Mouse (Mus musculus): ENCODE measurements around the gene Pde4dip. TPM values are rescaled to one million over a fixed set of nuclear protein-coding genes. Genes with fewer than 3 reads are reported as not detected.

Pde4dip gene
- polyA plus RNA-seq, 1 experiment from 2014 or later = 27.5 TPM

DNA sequence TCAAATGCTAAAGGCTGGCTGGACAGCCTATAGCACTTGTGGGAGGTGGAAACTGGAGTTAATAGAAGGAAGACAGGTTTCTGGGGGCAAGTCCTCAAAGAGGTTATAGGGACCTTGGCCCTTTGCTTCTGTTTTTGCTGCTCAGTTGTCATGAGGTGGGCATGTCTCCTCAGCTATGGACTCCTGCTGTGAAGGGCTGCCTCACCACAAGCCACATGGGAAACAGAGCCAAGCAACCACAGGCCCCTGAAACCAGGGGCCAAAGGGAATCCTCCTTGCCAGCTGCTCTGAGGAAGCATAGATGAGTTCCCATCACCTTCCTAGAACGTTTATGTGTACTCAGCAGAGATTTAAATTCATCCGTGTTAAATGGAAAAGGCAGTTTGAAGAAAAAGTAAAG lies 45.9 kb downstream of the Pde4dip start:
- Histone ChIP-seq H3K27ac (ENCODE audit: low read depth, low read length) (no peak overlapping the region), H3K4me2 (replicated peaks; ENCODE audit: low read depth, low read length) (no peak overlapping the region), H3K27me3 (ENCODE audit: control insufficient read depth, insufficient read depth, low read length) (no peaks in the 10 kb centered on the region), H3K9me3 (ENCODE audit: control insufficient read depth, low read length) (no peaks in the 10 kb centered on the region), H3K4me3 (ENCODE audit: low read depth, low read length) (no peak overlapping the region), H3K36me3 (ENCODE audit: control insufficient read depth, insufficient read depth, low read length) (no peaks in the 10 kb centered on the region), H3K4me1 (replicated peaks; ENCODE audit: control insufficient read depth, insufficient read depth, low read length) (no peaks in the 10 kb centered on the region), H3K9ac (ENCODE audit: low read depth, low read length) (no peak overlapping the region)
- WGBS = 65% methylated on average over 2 of the region's 2 CpGs
- no peak for ATAC-seq (ENCODE audit: low FRiP score)
- no peak for DNase-seq (ENCODE audit: low spot score)

DNA sequence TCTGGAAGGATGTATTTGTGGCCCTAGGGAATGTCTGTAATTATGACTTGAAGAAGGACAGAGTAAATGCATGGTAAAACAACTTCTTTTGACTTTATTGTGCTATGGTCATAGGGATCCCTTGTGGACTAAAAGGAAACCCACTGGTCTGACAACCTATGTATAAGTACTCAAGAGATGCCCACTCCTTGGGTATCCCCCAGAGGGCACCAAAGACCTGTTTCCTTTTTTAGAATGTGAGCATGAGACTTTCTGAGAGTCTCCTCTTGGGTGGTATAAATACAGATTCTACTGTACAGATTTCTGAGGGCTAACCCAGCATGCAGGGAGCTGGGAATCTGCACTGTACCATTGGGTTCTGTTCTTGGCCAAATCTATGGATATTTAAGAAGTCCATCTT lies 48.1 kb downstream of the Pde4dip start:
- Histone ChIP-seq H3K4me1 (replicated peaks; ENCODE audit: control insufficient read depth, insufficient read depth, low read length) (no peaks in the 10 kb centered on the region), H3K27ac (ENCODE audit: low read depth, low read length) (no peak overlapping the region), H3K9ac (ENCODE audit: low read depth, low read length) (no peak overlapping the region), H3K4me2 (replicated peaks; ENCODE audit: low read depth, low read length) (no peak overlapping the region), H3K36me3 (ENCODE audit: control insufficient read depth, insufficient read depth, low read length) (no peaks in the 10 kb centered on the region), H3K4me3 (ENCODE audit: low read depth, low read length) (no peak overlapping the region), H3K9me3 (ENCODE audit: control insufficient read depth, low read length) (no peaks in the 10 kb centered on the region), H3K27me3 (ENCODE audit: control insufficient read depth, insufficient read depth, low read length) (no peaks in the 10 kb centered on the region)
- DNase-seq (ENCODE audit: low spot score) (no peak), ATAC-seq (ENCODE audit: low FRiP score) (no peak)

DNA sequence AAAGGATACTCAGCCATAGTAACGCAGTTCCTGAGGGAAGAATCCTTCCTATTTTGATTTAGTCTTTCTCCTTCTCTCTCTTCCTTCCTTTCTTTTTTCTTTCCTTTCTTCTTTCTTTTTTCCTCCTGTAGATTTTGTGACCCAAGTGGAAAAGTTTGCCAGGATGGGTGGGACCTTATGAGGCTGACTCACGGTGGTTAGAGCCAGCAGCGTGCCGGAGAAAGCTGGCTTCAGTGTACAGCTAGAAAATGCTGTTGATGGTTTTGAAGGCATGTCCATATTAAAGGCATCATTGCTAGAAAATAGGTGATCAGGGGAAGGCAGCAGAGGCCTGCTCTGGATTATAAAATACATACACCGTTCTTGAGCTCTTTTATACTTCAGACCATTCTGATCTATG lies 52.6 kb downstream of the Pde4dip start:
- Histone ChIP-seq H3K4me1 (replicated peaks; ENCODE audit: control insufficient read depth, insufficient read depth, low read length) (no peaks in the 10 kb centered on the region), H3K4me3 (ENCODE audit: low read depth, low read length) (no peak overlapping the region), H3K9me3 (ENCODE audit: control insufficient read depth, low read length) (no peaks in the 10 kb centered on the region), H3K36me3 (ENCODE audit: control insufficient read depth, insufficient read depth, low read length) (no peaks in the 10 kb centered on the region), H3K27ac (ENCODE audit: low read depth, low read length) (no peak overlapping the region), H3K27me3 (ENCODE audit: control insufficient read depth, insufficient read depth, low read length) (no peaks in the 10 kb centered on the region), H3K4me2 (replicated peaks; ENCODE audit: low read depth, low read length) (no peak overlapping the region), H3K9ac (ENCODE audit: low read depth, low read length) (no peak overlapping the region)
- whole genome bisulfite sequencing = 88% methylated on average over 5 of the region's 5 CpGs
- no peak for ATAC-seq (ENCODE audit: low FRiP score)
- DNase-seq (ENCODE audit: low spot score) = no peak

DNA sequence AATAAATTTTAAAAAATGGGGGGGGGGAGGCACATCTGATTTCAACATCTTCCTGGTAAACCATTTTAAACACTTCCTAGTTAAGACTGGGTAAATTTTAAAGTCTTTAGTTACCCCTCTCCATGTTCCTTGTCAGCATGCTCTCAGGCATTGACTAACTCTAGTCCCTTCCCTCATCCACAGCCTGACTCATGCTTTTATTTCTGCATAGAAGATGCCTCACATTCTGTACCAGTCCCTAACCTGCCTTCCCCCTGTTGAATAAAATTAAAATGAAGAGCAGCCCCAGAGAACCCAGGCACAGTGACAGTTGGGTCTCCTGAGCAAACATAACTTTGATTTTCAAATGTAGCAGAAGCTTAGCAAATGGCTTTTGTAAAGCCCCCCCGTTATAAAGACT lies 53.9 kb downstream of the Pde4dip start:
- H3K4me1 ChIP-seq (replicated peaks; ENCODE audit: control insufficient read depth, insufficient read depth, low read length) = no peaks in the 10 kb centered on the region
- no peak overlapping the region for H3K9ac ChIP-seq (ENCODE audit: low read depth, low read length)
- H3K9me3 ChIP-seq (ENCODE audit: control insufficient read depth, low read length) = no peaks in the 10 kb centered on the region
- H3K27ac ChIP-seq (ENCODE audit: low read depth, low read length) = no peak overlapping the region
- ATAC-seq (ENCODE audit: low FRiP score) = no peak
- no peaks in the 10 kb centered on the region for H3K36me3 ChIP-seq (ENCODE audit: control insufficient read depth, insufficient read depth, low read length)
- DNase-seq (ENCODE audit: low spot score) = no peak
- H3K27me3 ChIP-seq (ENCODE audit: control insufficient read depth, insufficient read depth, low read length) = no peaks in the 10 kb centered on the region
- no peak overlapping the region for H3K4me2 ChIP-seq (replicated peaks; ENCODE audit: low read depth, low read length)
- no peak overlapping the region for H3K4me3 ChIP-seq (ENCODE audit: low read depth, low read length)
- WGBS = 60% methylated on average over 1 of the region's 1 CpGs

DNA sequence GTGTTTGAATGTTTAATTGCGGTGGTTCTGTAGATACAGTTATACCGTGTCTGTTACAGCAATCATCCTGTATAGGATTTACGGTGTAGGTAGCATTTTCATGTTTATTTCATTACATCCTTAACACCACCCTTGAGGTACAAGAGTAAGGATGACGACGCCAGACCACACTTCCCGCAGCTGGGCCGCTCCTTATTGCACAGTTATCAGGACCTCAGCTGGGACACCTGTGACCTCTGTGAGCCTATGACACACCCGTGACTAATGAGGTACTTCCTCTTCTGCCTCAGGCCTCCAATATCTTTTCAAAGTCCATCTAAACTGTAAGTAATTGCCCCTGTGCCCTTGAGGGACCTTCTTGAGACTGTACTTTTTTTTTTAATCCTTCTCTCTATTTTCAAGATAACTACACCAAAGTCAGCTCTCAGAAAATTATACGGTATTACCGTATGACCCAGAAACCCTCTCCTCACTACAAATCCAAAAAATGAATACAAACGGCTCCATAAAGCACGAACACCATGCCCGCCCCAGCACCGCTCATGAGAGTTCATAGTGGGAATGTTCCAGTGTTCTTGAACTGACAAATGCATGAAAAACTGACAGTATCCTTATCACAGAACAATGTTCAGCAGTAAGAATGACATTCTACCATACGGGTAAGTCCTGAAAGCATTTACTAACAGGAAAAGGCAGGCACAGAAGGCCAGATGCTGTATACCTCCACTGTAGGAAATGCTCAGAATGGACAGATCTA lies 56.8 kb downstream of the Pde4dip start:
- Histone ChIP-seq H3K4me3 (ENCODE audit: low read depth, low read length) (no peak overlapping the region), H3K4me1 (replicated peaks; ENCODE audit: control insufficient read depth, insufficient read depth, low read length) (no peaks in the 10 kb centered on the region), H3K27me3 (ENCODE audit: control insufficient read depth, insufficient read depth, low read length) (no peaks in the 10 kb centered on the region), H3K27ac (ENCODE audit: low read depth, low read length) (no peak overlapping the region), H3K4me2 (replicated peaks; ENCODE audit: low read depth, low read length) (no peak overlapping the region), H3K9me3 (ENCODE audit: control insufficient read depth, low read length) (no peaks in the 10 kb centered on the region), H3K36me3 (ENCODE audit: control insufficient read depth, insufficient read depth, low read length) (no peaks in the 10 kb centered on the region), H3K9ac (ENCODE audit: low read depth, low read length) (no peak overlapping the region)
- ATAC-seq (ENCODE audit: low FRiP score) (no peak), DNase-seq (ENCODE audit: low spot score) (no peak)
- 77% methylated on average over 15 of the region's 15 CpGs for WGBS

DNA sequence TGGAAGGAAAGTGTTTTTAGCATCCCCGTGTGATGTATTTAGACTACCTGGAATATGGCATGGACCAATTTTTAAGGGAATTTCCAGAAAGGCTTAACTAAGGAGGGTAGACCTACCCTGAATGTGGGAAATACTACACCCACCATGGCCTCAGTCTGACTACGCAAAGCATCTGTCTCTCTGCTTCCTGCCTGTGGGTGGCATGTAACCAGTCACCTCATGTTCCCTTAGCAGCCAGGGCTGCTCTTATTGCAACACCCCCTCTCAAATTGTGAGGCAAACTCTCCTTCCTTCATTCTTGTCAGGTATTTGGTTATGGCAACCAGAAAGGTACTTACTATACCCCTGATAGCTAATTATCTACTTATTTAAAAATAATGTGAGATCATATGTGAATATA lies 57.9 kb downstream of the Pde4dip start:
- 64% methylated on average over 2 of the region's 2 CpGs for WGBS
- H3K4me2 ChIP-seq (replicated peaks; ENCODE audit: low read depth, low read length) = no peak overlapping the region
- no peak overlapping the region for H3K9ac ChIP-seq (ENCODE audit: low read depth, low read length)
- no peaks in the 10 kb centered on the region for H3K9me3 ChIP-seq (ENCODE audit: control insufficient read depth, low read length)
- ATAC-seq (ENCODE audit: low FRiP score) = no peak
- H3K36me3 ChIP-seq (ENCODE audit: control insufficient read depth, insufficient read depth, low read length) = no peaks in the 10 kb centered on the region
- no peak for DNase-seq (ENCODE audit: low spot score)
- no peak overlapping the region for H3K27ac ChIP-seq (ENCODE audit: low read depth, low read length)
- no peaks in the 10 kb centered on the region for H3K4me1 ChIP-seq (replicated peaks; ENCODE audit: control insufficient read depth, insufficient read depth, low read length)
- no peaks in the 10 kb centered on the region for H3K27me3 ChIP-seq (ENCODE audit: control insufficient read depth, insufficient read depth, low read length)
- no peak overlapping the region for H3K4me3 ChIP-seq (ENCODE audit: low read depth, low read length)

DNA sequence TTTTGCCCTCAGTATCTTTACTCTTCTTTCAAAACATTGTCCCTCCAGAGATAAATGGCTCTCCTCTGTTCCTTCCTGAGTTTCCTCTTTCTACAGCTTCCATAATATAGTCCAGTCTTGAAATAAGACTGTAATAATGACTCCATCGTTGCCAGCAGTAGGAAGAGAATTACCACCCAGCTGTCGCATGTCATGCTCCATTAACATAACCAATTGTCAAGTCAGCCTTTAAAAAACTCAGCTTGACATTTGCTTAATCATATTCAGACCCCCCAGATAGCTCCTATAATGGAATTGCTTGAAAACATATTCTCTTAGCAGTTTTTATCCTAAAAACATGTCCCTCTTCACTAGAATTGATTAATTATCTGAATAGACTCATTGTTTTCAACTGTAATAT lies 58.4 kb downstream of the Pde4dip start:
- DNase-seq (ENCODE audit: low spot score) (no peak), ATAC-seq (ENCODE audit: low FRiP score) (peak; percentile 43; the same call in 1 of the 2 replicates)
- Histone ChIP-seq H3K27me3 (ENCODE audit: control insufficient read depth, insufficient read depth, low read length) (no peaks in the 10 kb centered on the region; the same call in 1 of the 2 replicates), H3K9ac (ENCODE audit: low read depth, low read length) (no peak overlapping the region), H3K4me3 (ENCODE audit: low read depth, low read length) (no peak overlapping the region), H3K9me3 (ENCODE audit: control insufficient read depth, low read length) (no peaks in the 10 kb centered on the region), H3K4me1 (replicated peaks; ENCODE audit: control insufficient read depth, insufficient read depth, low read length) (no peaks in the 10 kb centered on the region), H3K4me2 (replicated peaks; ENCODE audit: low read depth, low read length) (no peak overlapping the region), H3K36me3 (ENCODE audit: control insufficient read depth, insufficient read depth, low read length) (no peaks in the 10 kb centered on the region), H3K27ac (ENCODE audit: low read depth, low read length) (no peak overlapping the region)
- WGBS = 28% methylated on average over 2 of the region's 2 CpGs

DNA sequence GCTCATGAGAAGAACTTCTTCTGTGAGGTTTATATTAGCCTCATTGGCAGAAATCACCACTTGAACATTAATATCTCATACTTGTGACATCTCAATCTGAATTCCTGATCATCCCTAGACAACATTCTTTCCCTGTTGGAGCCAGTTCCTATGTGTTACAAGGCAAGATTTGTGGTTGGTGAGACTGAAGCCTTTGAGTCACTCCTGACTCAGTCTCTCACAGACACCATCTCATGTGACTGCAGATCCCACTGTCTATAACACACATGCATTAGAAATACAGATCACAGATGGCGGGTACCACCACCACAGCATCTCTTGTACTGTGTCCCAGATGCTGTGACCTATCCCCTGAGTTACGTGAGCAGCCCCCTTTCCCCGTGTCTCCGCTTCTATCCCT lies 60.2 kb downstream of the Pde4dip start:
- H3K27me3 ChIP-seq (ENCODE audit: control insufficient read depth, insufficient read depth, low read length) = peaks cover 3% of the 10 kb centered on the region; the same call in 1 of the 2 replicates
- no peak overlapping the region for H3K27ac ChIP-seq (ENCODE audit: low read depth, low read length)
- WGBS = 89% methylated on average over 4 of the region's 4 CpGs
- no peak overlapping the region for H3K4me3 ChIP-seq (ENCODE audit: low read depth, low read length)
- no peak for DNase-seq (ENCODE audit: low spot score)
- no peak overlapping the region for H3K9ac ChIP-seq (ENCODE audit: low read depth, low read length)
- no peak for ATAC-seq (ENCODE audit: low FRiP score)
- H3K4me2 ChIP-seq (replicated peaks; ENCODE audit: low read depth, low read length) = no peak overlapping the region
- H3K9me3 ChIP-seq (ENCODE audit: control insufficient read depth, low read length) = no peaks in the 10 kb centered on the region
- no peaks in the 10 kb centered on the region for H3K36me3 ChIP-seq (ENCODE audit: control insufficient read depth, insufficient read depth, low read length)
- 0 out of 2 replicates have a peak, but pooled peaks cover 6% of the 10 kb centered on the region for H3K4me1 ChIP-seq (replicated peaks; ENCODE audit: control insufficient read depth, insufficient read depth, low read length)

DNA sequence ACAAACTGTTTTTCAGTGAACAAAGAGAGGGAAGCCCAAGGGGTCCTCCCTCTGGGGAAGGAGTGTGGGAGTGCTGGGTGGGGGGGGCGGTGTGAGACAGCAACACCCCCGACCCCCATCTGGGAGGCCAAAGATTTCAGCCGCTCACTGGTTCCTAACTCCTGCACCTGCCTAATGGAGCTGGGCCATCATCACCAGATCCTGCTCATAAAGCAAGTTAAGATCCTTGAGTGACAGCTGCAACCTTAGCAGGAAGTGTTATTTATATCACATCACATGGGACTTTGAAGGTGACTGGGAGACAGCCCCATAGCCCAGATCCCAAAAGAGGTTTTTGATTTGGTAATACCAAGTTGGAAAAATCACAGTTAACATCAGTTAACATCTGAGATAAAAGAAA lies 63.3 kb downstream of the Pde4dip start:
- Histone ChIP-seq H3K27ac (ENCODE audit: low read depth, low read length) (no peak overlapping the region), H3K4me3 (ENCODE audit: low read depth, low read length) (no peak overlapping the region), H3K4me1 (replicated peaks; ENCODE audit: control insufficient read depth, insufficient read depth, low read length) (0 out of 2 replicates have a peak, but pooled peaks cover 6% of the 10 kb centered on the region), H3K9ac (ENCODE audit: low read depth, low read length) (no peak overlapping the region), H3K4me2 (replicated peaks; ENCODE audit: low read depth, low read length) (no peak overlapping the region; the same call in 1 of the 2 replicates), H3K36me3 (ENCODE audit: control insufficient read depth, insufficient read depth, low read length) (no peaks in the 10 kb centered on the region), H3K9me3 (ENCODE audit: control insufficient read depth, low read length) (no peaks in the 10 kb centered on the region), H3K27me3 (ENCODE audit: control insufficient read depth, insufficient read depth, low read length) (peaks cover 5% of the 10 kb centered on the region; the same call in 1 of the 2 replicates)
- no peak for DNase-seq (ENCODE audit: low spot score)
- no peak for ATAC-seq (ENCODE audit: low FRiP score)
- 21% methylated on average over 3 of the region's 3 CpGs for WGBS

Measured in hindbrain, embryonic 11.5 days (tissue).